Comparison of ENCODE assay signal across 8 mouse cellular contexts in genomic region chr9:50500974-50501501, GRCm38 (mm10). TPM values are rescaled to one million over a fixed set of nuclear protein-coding genes. Genes with fewer than 3 reads are reported as not detected.
DNase-seq lines count a peak whose midpoint lies in the region; ATAC-seq and TF ChIP-seq lines count a peak whose summit lies in the region.

No protein-coding gene starts in this region.

- H3K4me3 ChIP-seq in kidney, adult 2 months (ENCODE audit: insufficient read depth, low read depth, low read length), result peak overlapping the region; percentile 21; the same call in 1 of the 2 replicates
- H3K4me3 ChIP-seq in heart, embryonic 13.5 days, result peak overlapping the region; percentile 49
- H3K4me3 ChIP-seq in liver, embryonic 12.5 days, result peak overlapping the region; percentile 44

- H3K36me3 ChIP-seq in kidney, adult 2 months (ENCODE audit: control insufficient read depth, insufficient read depth, low read length), result no peaks in the 10 kb centered on the region
- no peaks in the 10 kb centered on the region for H3K36me3 ChIP-seq in heart, embryonic 13.5 days
- H3K36me3 ChIP-seq in liver, embryonic 12.5 days, result no peaks in the 10 kb centered on the region

- H3K27me3 ChIP-seq in kidney, adult 2 months (replicated peaks; ENCODE audit: control insufficient read depth, insufficient read depth, low read length), result no peaks in the 10 kb centered on the region
- H3K27me3 ChIP-seq in heart, embryonic 13.5 days (replicated peaks), result no peaks in the 10 kb centered on the region
- H3K27me3 ChIP-seq in liver, embryonic 12.5 days (replicated peaks), result no peaks in the 10 kb centered on the region

- H3K27ac ChIP-seq in kidney, adult 2 months (ENCODE audit: insufficient read depth, low read depth, low read length), result no peak overlapping the region
- no peak overlapping the region for H3K27ac ChIP-seq in heart, embryonic 13.5 days (replicated peaks)
- H3K27ac ChIP-seq in liver, embryonic 12.5 days, result peak overlapping the region; percentile 3; the same call in 1 of the 2 replicates

- peak overlapping the region; percentile 73 for H3K9ac ChIP-seq in heart, embryonic 13.5 days
- H3K9ac ChIP-seq in liver, embryonic 12.5 days, result peak overlapping the region; percentile 55

- DNase-seq in kidney, adult 2 months, result peak; percentile 44
- no peak for DNase-seq in kidney, postnatal 25 days
- peak; percentile 32 for DNase-seq in c-Kit-negative CD71-positive TER-119-positive erythroid progenitor cells, embryonic 14.5 days (ENCODE audit: low read depth, low spot score)
- peak; percentile 32 for DNase-seq in retina, postnatal 7 days (ENCODE audit: low read depth, low spot score)
- no peak for DNase-seq in adipocyte (ENCODE audit: low spot score)
- DNase-seq in adrenal gland, postnatal 14 days, result no peak

- H3K9me3 ChIP-seq in heart, embryonic 13.5 days, result no peaks in the 10 kb centered on the region
- no peaks in the 10 kb centered on the region for H3K9me3 ChIP-seq in liver, embryonic 12.5 days (replicated peaks)

- 28% methylated on average over 14 of the region's 14 CpGs for WGBS in kidney, adult 2 months
- 18% methylated on average over 14 of the region's 14 CpGs for WGBS in heart, embryonic 13.5 days
- 9% methylated on average over 14 of the region's 14 CpGs for WGBS in liver, embryonic 12.5 days (ENCODE audit: insufficient replicate concordance)

- no peak for TF ChIP-seq CTCF in kidney, adult 2 months (conservative IDR thresholded peaks at IDR 0.05; ENCODE audit: insufficient read depth, insufficient read length, low read depth, low read length)

- 0 out of 2 replicates have a peak, but pooled peaks cover 2% of the 10 kb centered on the region for H3K4me1 ChIP-seq in kidney, adult 2 months (ENCODE audit: control insufficient read depth, insufficient read depth, low read length)
- peaks cover 22% of the 10 kb centered on the region for H3K4me1 ChIP-seq in heart, embryonic 13.5 days
- H3K4me1 ChIP-seq in liver, embryonic 12.5 days, result peaks cover 34% of the 10 kb centered on the region

- peak overlapping the region; percentile 71 for H3K4me2 ChIP-seq in heart, embryonic 13.5 days
- H3K4me2 ChIP-seq in liver, embryonic 12.5 days, result peak overlapping the region; percentile 68

- TF ChIP-seq POLR2A in kidney, adult 2 months (IDR thresholded peaks at IDR 0.05; ENCODE audit: low read depth, low read length), result no peak

- ATAC-seq in heart, embryonic 13.5 days (ENCODE audit: extremely low read depth, insufficient number of reproducible peaks, low FRiP score, low TSS enrichment), result peak; percentile 77; the same call in 1 of the 2 replicates
- ATAC-seq in liver, embryonic 12.5 days, result peak; percentile 86

RNA-seq across cellular contexts. Expression of gene Plet1, which starts 6.7 kb away (rescaled TPM):
- polyA plus RNA-seq in kidney, adult 2 months (2012; rRNA removed), result 82.6 and 86.0 TPM in 2 replicates
- polyA plus RNA-seq in heart, embryonic 13.5 days (2015; fragmentation: Nextera tagmentation; extraction: Ambion mirVana), result 0.14 and 0.19 TPM in 2 replicates
- 0.15 and 0.23 TPM in 2 replicates for polyA plus RNA-seq in liver, embryonic 12.5 days (2016; fragmentation: Nextera tagmentation; extraction: Ambion mirVana)
- total RNA-seq in adrenal gland, postnatal 14 days (2021), result 0.33 and 0.41 TPM in 2 replicates

RNA-seq across cellular contexts. Expression of gene Pts, which starts 27.5 kb away (rescaled TPM):
- 50.2 and 58.6 TPM in 2 replicates for polyA plus RNA-seq in kidney, adult 2 months (2012; rRNA removed)
- 76.0 and 79.3 TPM in 2 replicates for polyA plus RNA-seq in heart, embryonic 13.5 days (2015; fragmentation: Nextera tagmentation; extraction: Ambion mirVana)
- 46.8 and 47.6 TPM in 2 replicates for polyA plus RNA-seq in liver, embryonic 12.5 days (2016; fragmentation: Nextera tagmentation; extraction: Ambion mirVana)
- total RNA-seq in adrenal gland, postnatal 14 days (2021), result 68.9 and 73.9 TPM in 2 replicates

RNA-seq across cellular contexts. Expression of gene Il18, which starts 53.6 kb away (rescaled TPM):
- 1.4 and 2.2 TPM in 2 replicates for polyA plus RNA-seq in kidney, adult 2 months (2012; rRNA removed)
- 5.5 and 7.1 TPM in 2 replicates for polyA plus RNA-seq in heart, embryonic 13.5 days (2015; fragmentation: Nextera tagmentation; extraction: Ambion mirVana)
- 2.3 and 3.1 TPM in 2 replicates for polyA plus RNA-seq in liver, embryonic 12.5 days (2016; fragmentation: Nextera tagmentation; extraction: Ambion mirVana)
- total RNA-seq in adrenal gland, postnatal 14 days (2021), result 5.7 and 8.4 TPM in 2 replicates

RNA-seq across cellular contexts. Expression of gene Bco2, which starts 53.9 kb away (rescaled TPM):
- 4.6 and 5.3 TPM in 2 replicates for polyA plus RNA-seq in kidney, adult 2 months (2012; rRNA removed)
- polyA plus RNA-seq in heart, embryonic 13.5 days (2015; fragmentation: Nextera tagmentation; extraction: Ambion mirVana), result 0.20 TPM in 1 of 2 replicates, not detected in the other
- polyA plus RNA-seq in liver, embryonic 12.5 days (2016; fragmentation: Nextera tagmentation; extraction: Ambion mirVana), result 0.18 TPM in 2 replicates
- 2.1 and 3.7 TPM in 2 replicates for total RNA-seq in adrenal gland, postnatal 14 days (2021)

Comparison
In these comparisons a context has a peak if more than half of its experiments do, and no peak if none do; other contexts are left out.
1. DNase-seq: peak in kidney, adult 2 months (single experiment), c-Kit-negative CD71-positive TER-119-positive erythroid progenitor cells, embryonic 14.5 days (single experiment) and retina, postnatal 7 days (single experiment); none in kidney, postnatal 25 days (0 of 2), adipocyte (single experiment) and adrenal gland, postnatal 14 days (single experiment).
2. RNA of gene Plet1, which starts 6.7 kb away (polyA plus RNA-seq): 82.6 to 86.0 TPM in kidney, adult 2 months; 0.14 to 0.19 TPM in heart, embryonic 13.5 days and 0.15 to 0.23 TPM in liver, embryonic 12.5 days; every median in the first group is over 10 times any median in the second.
3. Peak in every context shown above with its lines, with median percentiles within 50 percentile points of each other: H3K4me3 ChIP-seq.